Mouse (Mus musculus) kidney, postnatal 4 days (tissue): Measurements from ENCODE around the gene Rbbp6.

Experiments used
- DNase-seq, 2 experiments: peaks; one replicate each; pipeline ENCODE4 v3.0.0; 2021; ENCODE audit warnings: mixed read lengths in 2 of 2

Rbbp6 gene

DNA sequence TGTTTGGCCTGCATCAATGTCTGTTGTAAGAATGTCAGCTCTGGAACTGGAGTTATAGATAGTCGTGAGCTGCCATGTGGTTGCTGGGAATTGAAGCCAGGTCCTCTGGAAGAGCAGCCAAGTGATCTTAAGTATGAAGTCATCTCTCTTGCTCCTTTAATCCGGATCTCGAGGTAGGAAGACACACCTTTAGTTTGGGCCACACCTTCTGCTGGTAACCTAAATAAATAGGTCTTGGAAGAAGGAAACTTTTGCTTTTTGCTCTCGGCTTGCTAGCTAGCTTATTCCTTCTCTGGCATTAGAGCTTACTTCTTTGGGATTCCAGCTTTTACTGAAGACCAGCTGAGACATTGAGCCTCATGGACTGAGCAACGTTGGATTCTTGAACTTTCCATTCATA, at the start of gene Rbbp6:
TSS of gene Rbbp6 (plus strand) at position 301 of the 400 bp plus-strand sequence.
- DNase-seq = no peak

GRCm38 (mm10) chr7:122919728-122920582, 45.5 kb upstream of the Rbbp6 start:
- peak; percentile 8 to 19 for DNase-seq

GRCm38 (mm10) chr7:122921537-122921936, 43.9 kb upstream of the Rbbp6 start:
- DNase-seq = peak; percentile 45 to 53

DNA sequence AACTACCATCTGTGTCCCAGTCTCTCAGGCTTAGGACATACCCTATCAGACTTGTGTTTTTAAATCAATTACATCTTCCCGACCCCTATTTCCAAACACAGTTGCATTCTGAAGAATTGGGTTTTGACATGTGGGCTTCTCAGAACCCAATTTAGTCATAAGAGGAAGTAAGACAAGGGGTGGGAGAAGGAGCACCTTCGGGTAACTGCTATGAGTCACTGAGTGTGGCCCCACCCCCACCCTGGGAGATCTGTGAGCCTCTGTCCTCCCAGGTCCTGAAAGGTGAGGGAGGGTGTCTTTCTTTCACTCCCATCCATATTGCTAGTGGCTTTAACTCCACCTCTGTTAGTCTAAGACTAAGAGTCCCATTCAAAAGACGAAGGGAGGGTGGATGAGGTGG, 41.2 kb upstream of the Rbbp6 start:
- DNase-seq = no peak

GRCm38 (mm10) chr7:122930494-122930893, 35.0 kb upstream of the Rbbp6 start:
- peak; percentile 17 to 32 for DNase-seq

GRCm38 (mm10) chr7:122932171-122932570, 33.3 kb upstream of the Rbbp6 start:
- DNase-seq = no peak

DNA sequence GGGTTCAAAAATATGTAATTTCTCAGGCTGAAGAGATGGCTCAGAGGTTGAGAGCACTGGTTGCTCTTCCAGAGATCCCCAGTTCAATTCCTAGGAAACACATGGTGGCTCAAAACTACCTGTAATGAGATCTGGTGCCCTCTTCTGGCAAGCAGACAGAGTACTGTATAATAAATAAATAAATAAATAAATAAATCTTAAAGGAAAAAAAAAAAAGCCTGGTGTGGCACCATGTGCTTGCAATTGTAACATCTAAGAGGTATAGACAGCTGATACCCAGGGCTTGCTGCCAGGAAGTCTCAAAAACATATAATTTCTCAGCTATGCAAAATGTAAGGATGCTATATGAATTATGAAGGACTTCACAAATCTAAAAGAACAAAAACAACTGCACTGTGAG, 28.9 kb upstream of the Rbbp6 start:
- no peak for DNase-seq

DNA sequence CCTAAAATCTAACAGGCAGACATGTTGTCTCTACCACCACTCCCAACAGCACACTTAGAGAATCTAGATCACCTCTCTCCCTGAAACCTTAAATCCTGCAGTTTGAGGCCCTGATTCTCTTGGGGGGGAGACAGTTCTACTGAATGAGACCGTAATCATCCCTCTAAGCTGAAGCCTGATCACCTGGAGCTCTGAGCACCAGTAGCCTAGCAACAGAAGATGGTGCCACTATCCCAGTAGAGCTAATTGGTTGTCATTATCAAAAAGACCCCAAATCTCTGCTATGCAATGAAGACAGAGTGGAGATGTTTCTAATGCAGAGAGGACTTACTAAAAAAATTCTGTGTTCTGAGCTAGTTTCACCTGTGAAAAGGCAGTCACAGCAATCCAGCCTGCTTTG, 27.3 kb upstream of the Rbbp6 start:
- no peak for DNase-seq

- no peak for DNase-seq
These were observed 26.3 kb upstream of the Rbbp6 start for GRCm38 (mm10) chr7:122939181-122939580.

GRCm38 (mm10) chr7:122940371-122941075, 25.0 kb upstream of the Rbbp6 start:
- DNase-seq = no peak

DNA sequence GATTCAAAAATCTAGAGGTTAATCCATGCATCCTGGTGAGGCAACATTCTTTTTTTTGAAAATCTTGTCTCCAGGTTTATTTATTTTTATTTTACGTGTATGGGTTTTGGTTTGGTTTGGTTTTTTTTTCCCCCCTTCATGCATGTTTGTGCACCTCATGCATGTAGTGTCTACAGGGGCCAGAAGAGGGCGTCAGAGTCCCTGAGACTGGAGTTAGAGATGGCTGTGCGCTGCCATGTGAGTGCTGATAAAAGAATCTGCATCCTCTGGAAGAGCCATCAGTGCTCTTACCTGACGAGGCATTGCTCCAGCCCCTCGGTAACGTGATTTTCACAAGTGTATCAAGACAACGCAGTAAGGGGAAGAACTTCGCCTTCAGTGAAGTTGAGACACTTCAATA, 23.4 kb upstream of the Rbbp6 start:
- peak in 1 of 2 experiments; percentile 6 for DNase-seq

DNA sequence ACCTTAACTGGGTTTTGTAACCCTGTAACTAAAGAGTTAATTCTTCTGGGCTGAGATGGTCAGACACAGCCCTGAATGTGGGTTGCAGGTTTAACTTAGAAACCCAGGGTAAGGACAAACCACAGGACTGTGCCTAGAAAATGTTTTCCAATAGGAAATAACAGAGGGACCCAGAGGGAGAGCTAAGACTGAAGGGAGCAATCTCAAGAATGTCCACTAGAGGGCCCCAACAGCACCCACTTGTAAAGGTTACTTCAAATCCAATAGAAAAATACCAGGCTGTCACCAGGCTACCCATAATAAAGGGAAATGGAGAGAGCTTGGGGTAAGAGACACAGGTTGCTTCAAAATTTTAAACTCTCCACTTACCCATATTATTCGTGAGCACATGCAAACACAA, 20.3 kb upstream of the Rbbp6 start:
- DNase-seq = peak; percentile 84 to 87

DNA sequence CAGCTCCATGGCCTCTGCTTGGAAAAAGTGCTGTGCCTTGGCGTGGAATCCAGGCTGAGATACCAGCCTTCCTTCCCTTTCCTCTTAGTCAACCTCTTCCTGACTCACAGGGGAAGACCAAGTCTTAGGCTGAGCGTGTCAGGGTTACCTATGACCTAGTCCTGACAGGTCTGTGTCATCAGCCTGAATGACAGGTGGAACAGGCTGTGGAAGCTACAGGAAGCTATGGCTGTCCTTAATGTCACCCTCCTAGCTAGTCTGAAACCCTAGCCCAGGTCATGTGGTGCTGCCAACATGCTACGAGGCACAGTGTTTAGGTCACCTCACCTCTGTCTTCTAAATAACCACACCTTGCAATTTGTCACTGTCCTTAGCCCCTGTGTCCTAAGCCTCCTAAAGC, 16.2 kb upstream of the Rbbp6 start:
- no peak for DNase-seq

DNA sequence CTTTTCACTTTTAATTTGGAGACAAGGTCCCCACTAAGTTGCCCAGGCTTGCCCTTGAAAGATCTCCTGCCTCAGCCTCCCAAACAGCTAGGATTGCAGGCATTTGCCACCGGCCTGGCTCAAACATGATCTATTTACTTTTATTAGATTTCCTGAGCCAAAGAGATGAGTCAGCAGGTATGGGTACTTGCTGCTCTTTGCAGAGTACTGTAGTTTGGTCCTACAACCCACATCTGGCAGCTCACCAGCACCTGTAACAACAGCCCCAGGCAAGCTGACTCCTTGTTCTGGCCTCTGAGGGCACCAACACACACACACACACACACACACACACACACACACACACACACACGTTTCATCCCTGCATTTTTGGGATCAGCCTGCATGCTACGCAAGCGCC, 14.0 kb upstream of the Rbbp6 start:
- no peak for DNase-seq

- DNase-seq = no peak
These were observed 13.4 kb upstream of the Rbbp6 start for GRCm38 (mm10) chr7:122952066-122952465.

GRCm38 (mm10) chr7:122954451-122955225, 10.8 kb upstream of the Rbbp6 start:
- no peak for DNase-seq

- DNase-seq = peak; percentile 61 to 72
These were observed 10.1 kb upstream of the Rbbp6 start for GRCm38 (mm10) chr7:122955226-122955955.

DNA sequence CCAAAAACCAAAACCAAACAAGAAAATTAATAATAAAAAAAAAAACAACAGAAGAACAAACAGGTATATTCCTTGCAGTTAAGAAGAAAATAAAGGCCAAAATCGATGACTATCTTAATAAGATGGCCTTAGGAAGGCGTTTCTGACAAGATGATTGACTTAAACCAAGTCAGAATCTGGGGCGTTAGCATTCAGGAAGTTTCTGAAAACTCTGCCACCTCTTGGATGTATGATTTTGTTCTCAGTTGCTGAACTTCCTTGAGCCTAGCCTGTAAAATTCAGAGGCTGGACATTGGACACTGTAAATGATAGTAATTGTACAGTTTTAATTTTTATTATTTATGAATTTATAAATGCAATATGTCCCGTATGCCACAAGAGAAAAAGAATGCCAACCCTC, 3.3 kb downstream of the Rbbp6 start:
- no peak for DNase-seq

DNA sequence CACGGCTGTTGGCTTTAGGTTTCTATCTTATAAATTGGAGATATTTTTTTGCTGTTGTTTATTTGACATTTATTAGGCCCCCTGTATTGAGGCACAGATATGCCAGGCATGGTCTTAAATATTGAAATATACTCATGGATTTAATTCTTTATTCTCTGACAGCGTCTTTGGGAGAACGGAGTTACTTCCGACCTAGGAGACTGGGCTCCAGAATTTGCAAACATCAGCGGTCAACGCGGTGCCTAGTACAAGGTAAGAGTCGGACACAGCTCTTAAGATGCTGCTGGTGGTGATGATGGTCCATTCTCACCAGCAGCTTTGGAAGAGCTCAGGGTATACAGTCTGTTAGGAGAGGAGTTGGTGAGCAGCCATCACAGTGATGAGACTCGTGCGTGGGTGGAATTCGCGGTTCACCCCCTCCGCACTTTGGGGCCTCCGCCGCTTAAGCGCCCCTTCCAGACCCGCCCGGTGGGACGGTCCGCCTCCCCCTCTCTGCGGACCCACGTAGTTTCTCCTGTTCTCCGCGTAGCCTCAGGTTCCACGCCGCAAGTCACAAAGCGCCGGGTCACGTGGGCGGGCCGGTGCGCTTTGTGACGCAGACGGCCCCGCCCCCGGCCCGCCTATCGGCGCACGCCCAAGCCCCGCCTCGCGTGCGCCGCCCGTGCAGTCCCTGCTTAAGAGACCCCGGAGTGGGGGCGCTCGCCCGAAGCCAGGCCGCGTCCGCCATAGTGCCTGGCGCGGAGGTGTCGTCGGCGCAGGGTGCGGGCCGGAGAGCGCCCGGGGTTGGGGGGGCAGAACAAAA, 3.9 kb downstream of the Rbbp6 start:
- peak; percentile 96 to 98 for DNase-seq

- DNase-seq = peak; percentile 65 to 80
These were observed 4.8 kb downstream of the Rbbp6 start for GRCm38 (mm10) chr7:122970119-122970781.

GRCm38 (mm10) chr7:122970864-122971420, 5.5 kb downstream of the Rbbp6 start:
- DNase-seq = peak in 1 of 2 experiments; percentile 6
